Mouse (Mus musculus): ENCODE data around the gene Ywhaq. TPM values are rescaled to one million over a fixed set of nuclear protein-coding genes. Genes with fewer than 3 reads are reported as not detected.

The Ywhaq gene
- polyA plus RNA-seq, 1 experiment from 2014 or later, result 427 TPM

- 62% methylated on average over 3 of the region's 3 CpGs for WGBS
- no peak overlapping the region for H3K27ac ChIP-seq (replicated peaks in 1 of 2; ENCODE audit: control insufficient read depth in 1 of 2, insufficient read depth in 1 of 2, low read depth in 2 of 2, low read length in 2 of 2)
- H3K4me1 ChIP-seq (ENCODE audit: control insufficient read depth in 2 of 2, insufficient read depth in 2 of 2, low read length in 2 of 2), result peaks cover 0 to 3% of the 10 kb centered on the region in 2 experiments; a peak in 1 of 4 replicates
- no peak overlapping the region for H3K4me2 ChIP-seq (ENCODE audit: low read length)
- H3K9ac ChIP-seq (ENCODE audit: low read length), result no peak overlapping the region
- no peaks in the 10 kb centered on the region for H3K9me3 ChIP-seq (ENCODE audit: control insufficient read depth, low read length)
- H3K4me3 ChIP-seq (ENCODE audit: control insufficient read depth in 1 of 2, insufficient read depth in 1 of 2, low read depth in 1 of 2, low read length in 2 of 2), result no peak overlapping the region
- no peaks in the 10 kb centered on the region for H3K36me3 ChIP-seq (ENCODE audit: control insufficient read depth, insufficient read depth, low read length)
- no peak for ATAC-seq (ENCODE audit: insufficient number of reproducible peaks, insufficient read depth, low FRiP score, low read depth)
- no peaks in the 10 kb centered on the region for H3K27me3 ChIP-seq (ENCODE audit: control insufficient read depth, insufficient read depth, low read length)
Observed at GRCm38 (mm10) chr12:21443783-21444182, 26.3 kb upstream of the Ywhaq start.

- H3K4me1 ChIP-seq (ENCODE audit: control insufficient read depth in 2 of 2, insufficient read depth in 2 of 2, low read length in 2 of 2), result peaks cover 0 to 4% of the 10 kb centered on the region in 2 experiments; a peak in 1 of 4 replicates
- H3K4me3 ChIP-seq (ENCODE audit: control insufficient read depth in 1 of 2, insufficient read depth in 1 of 2, low read depth in 1 of 2, low read length in 2 of 2), result no peak overlapping the region
- ATAC-seq (ENCODE audit: insufficient number of reproducible peaks, insufficient read depth, low FRiP score, low read depth), result no peak
- H3K27me3 ChIP-seq (ENCODE audit: control insufficient read depth, insufficient read depth, low read length), result no peaks in the 10 kb centered on the region
- H3K36me3 ChIP-seq (ENCODE audit: control insufficient read depth, insufficient read depth, low read length), result no peaks in the 10 kb centered on the region
- 83% methylated on average over 1 of the region's 1 CpGs for WGBS
- no peak overlapping the region for H3K27ac ChIP-seq (replicated peaks in 1 of 2; ENCODE audit: control insufficient read depth in 1 of 2, insufficient read depth in 1 of 2, low read depth in 2 of 2, low read length in 2 of 2)
- H3K9me3 ChIP-seq (ENCODE audit: control insufficient read depth, low read length), result no peaks in the 10 kb centered on the region
- no peak overlapping the region for H3K9ac ChIP-seq (ENCODE audit: low read length)
- H3K4me2 ChIP-seq (ENCODE audit: low read length), result no peak overlapping the region
Observed at GRCm38 (mm10) chr12:21441870-21442269, 24.4 kb upstream of the Ywhaq start.

GRCm38 (mm10) chr12:21439428-21439827 is 22.0 kb upstream of the Ywhaq start:
- Histone ChIP-seq H3K36me3 (ENCODE audit: control insufficient read depth, insufficient read depth, low read length) (no peaks in the 10 kb centered on the region), H3K9me3 (ENCODE audit: control insufficient read depth, low read length) (no peaks in the 10 kb centered on the region), H3K4me1 (ENCODE audit: control insufficient read depth in 2 of 2, insufficient read depth in 2 of 2, low read length in 2 of 2) (peaks cover 4% of the 10 kb centered on the region in 2 experiments; a peak in 3 of 4 replicates), H3K9ac (ENCODE audit: low read length) (no peak overlapping the region), H3K27ac (replicated peaks in 1 of 2; ENCODE audit: control insufficient read depth in 1 of 2, insufficient read depth in 1 of 2, low read depth in 2 of 2, low read length in 2 of 2) (no peak overlapping the region), H3K27me3 (ENCODE audit: control insufficient read depth, insufficient read depth, low read length) (no peaks in the 10 kb centered on the region), H3K4me3 (ENCODE audit: control insufficient read depth in 1 of 2, insufficient read depth in 1 of 2, low read depth in 1 of 2, low read length in 2 of 2) (no peak overlapping the region), H3K4me2 (ENCODE audit: low read length) (no peak overlapping the region)
- WGBS, result 63% methylated on average over 9 of the region's 9 CpGs
- no peak for ATAC-seq (ENCODE audit: insufficient number of reproducible peaks, insufficient read depth, low FRiP score, low read depth)

- Histone ChIP-seq H3K27ac (replicated peaks in 1 of 2; ENCODE audit: control insufficient read depth in 1 of 2, insufficient read depth in 1 of 2, low read depth in 2 of 2, low read length in 2 of 2) (no peak overlapping the region), H3K36me3 (ENCODE audit: control insufficient read depth, insufficient read depth, low read length) (no peaks in the 10 kb centered on the region), H3K27me3 (ENCODE audit: control insufficient read depth, insufficient read depth, low read length) (no peaks in the 10 kb centered on the region), H3K4me2 (ENCODE audit: low read length) (no peak overlapping the region), H3K9me3 (ENCODE audit: control insufficient read depth, low read length) (no peaks in the 10 kb centered on the region), H3K4me3 (ENCODE audit: control insufficient read depth in 1 of 2, insufficient read depth in 1 of 2, low read depth in 1 of 2, low read length in 2 of 2) (no peak overlapping the region), H3K4me1 (ENCODE audit: control insufficient read depth in 2 of 2, insufficient read depth in 2 of 2, low read length in 2 of 2) (peaks cover 4% of the 10 kb centered on the region in 2 experiments; a peak in 3 of 4 replicates), H3K9ac (ENCODE audit: low read length) (no peak overlapping the region; the same call in 1 of the 2 replicates)
- 67% methylated on average over 4 of the region's 4 CpGs for WGBS
- ATAC-seq (ENCODE audit: insufficient number of reproducible peaks, insufficient read depth, low FRiP score, low read depth), result no peak
Observed at GRCm38 (mm10) chr12:21438750-21439394, 21.4 kb upstream of the Ywhaq start.

- H3K4me3 ChIP-seq (ENCODE audit: control insufficient read depth in 1 of 2, insufficient read depth in 1 of 2, low read depth in 1 of 2, low read length in 2 of 2), result no peak overlapping the region
- H3K4me1 ChIP-seq (ENCODE audit: control insufficient read depth in 2 of 2, insufficient read depth in 2 of 2, low read length in 2 of 2), result peaks cover 4% of the 10 kb centered on the region in 2 experiments; a peak in 3 of 4 replicates
- H3K27ac ChIP-seq (replicated peaks in 1 of 2; ENCODE audit: control insufficient read depth in 1 of 2, insufficient read depth in 1 of 2, low read depth in 2 of 2, low read length in 2 of 2), result no peak overlapping the region
- H3K9ac ChIP-seq (ENCODE audit: low read length), result no peak overlapping the region
- no peaks in the 10 kb centered on the region for H3K9me3 ChIP-seq (ENCODE audit: control insufficient read depth, low read length)
- ATAC-seq (ENCODE audit: insufficient number of reproducible peaks, insufficient read depth, low FRiP score, low read depth), result no peak
- no peaks in the 10 kb centered on the region for H3K27me3 ChIP-seq (ENCODE audit: control insufficient read depth, insufficient read depth, low read length)
- H3K36me3 ChIP-seq (ENCODE audit: control insufficient read depth, insufficient read depth, low read length), result no peaks in the 10 kb centered on the region
- 95% methylated on average over 3 of the region's 3 CpGs for WGBS
- no peak overlapping the region for H3K4me2 ChIP-seq (ENCODE audit: low read length)
Observed at GRCm38 (mm10) chr12:21438294-21438693, 20.9 kb upstream of the Ywhaq start.

- 62% methylated on average over 8 of the region's 8 CpGs for WGBS
- no peak overlapping the region for H3K9ac ChIP-seq (ENCODE audit: low read length)
- H3K4me2 ChIP-seq (ENCODE audit: low read length), result no peak overlapping the region
- no peak overlapping the region for H3K27ac ChIP-seq (replicated peaks in 1 of 2; ENCODE audit: control insufficient read depth in 1 of 2, insufficient read depth in 1 of 2, low read depth in 2 of 2, low read length in 2 of 2)
- H3K27me3 ChIP-seq (ENCODE audit: control insufficient read depth, insufficient read depth, low read length), result no peaks in the 10 kb centered on the region
- no peak for ATAC-seq (ENCODE audit: insufficient number of reproducible peaks, insufficient read depth, low FRiP score, low read depth)
- no peaks in the 10 kb centered on the region for H3K9me3 ChIP-seq (ENCODE audit: control insufficient read depth, low read length)
- no peak overlapping the region for H3K4me3 ChIP-seq (ENCODE audit: control insufficient read depth in 1 of 2, insufficient read depth in 1 of 2, low read depth in 1 of 2, low read length in 2 of 2)
- H3K4me1 ChIP-seq (ENCODE audit: control insufficient read depth in 2 of 2, insufficient read depth in 2 of 2, low read length in 2 of 2), result peaks cover 3 to 5% of the 10 kb centered on the region in 2 experiments; a peak in 3 of 4 replicates
- H3K36me3 ChIP-seq (ENCODE audit: control insufficient read depth, insufficient read depth, low read length), result no peaks in the 10 kb centered on the region
Observed at GRCm38 (mm10) chr12:21431950-21432349, 14.5 kb upstream of the Ywhaq start.

GRCm38 (mm10) chr12:21431039-21431438 is 13.6 kb upstream of the Ywhaq start:
- Histone ChIP-seq H3K4me1 (ENCODE audit: control insufficient read depth in 2 of 2, insufficient read depth in 2 of 2, low read length in 2 of 2) (peaks cover 8 to 10% of the 10 kb centered on the region in 2 experiments), H3K4me2 (ENCODE audit: low read length) (no peak overlapping the region), H3K9ac (ENCODE audit: low read length) (no peak overlapping the region), H3K36me3 (ENCODE audit: control insufficient read depth, insufficient read depth, low read length) (no peaks in the 10 kb centered on the region), H3K27ac (replicated peaks in 1 of 2; ENCODE audit: control insufficient read depth in 1 of 2, insufficient read depth in 1 of 2, low read depth in 2 of 2, low read length in 2 of 2) (no peak overlapping the region), H3K4me3 (ENCODE audit: control insufficient read depth in 1 of 2, insufficient read depth in 1 of 2, low read depth in 1 of 2, low read length in 2 of 2) (no peak overlapping the region), H3K27me3 (ENCODE audit: control insufficient read depth, insufficient read depth, low read length) (no peaks in the 10 kb centered on the region), H3K9me3 (ENCODE audit: control insufficient read depth, low read length) (no peaks in the 10 kb centered on the region)
- no peak for ATAC-seq (ENCODE audit: insufficient number of reproducible peaks, insufficient read depth, low FRiP score, low read depth)
- 59% methylated on average over 2 of the region's 2 CpGs for WGBS

- no peak overlapping the region for H3K4me2 ChIP-seq (ENCODE audit: low read length)
- no peaks in the 10 kb centered on the region for H3K36me3 ChIP-seq (ENCODE audit: control insufficient read depth, insufficient read depth, low read length)
- H3K27me3 ChIP-seq (ENCODE audit: control insufficient read depth, insufficient read depth, low read length), result no peaks in the 10 kb centered on the region
- no peak for ATAC-seq (ENCODE audit: insufficient number of reproducible peaks, insufficient read depth, low FRiP score, low read depth)
- H3K9me3 ChIP-seq (ENCODE audit: control insufficient read depth, low read length), result no peaks in the 10 kb centered on the region
- H3K9ac ChIP-seq (ENCODE audit: low read length), result no peak overlapping the region
- H3K4me3 ChIP-seq (ENCODE audit: control insufficient read depth in 1 of 2, insufficient read depth in 1 of 2, low read depth in 1 of 2, low read length in 2 of 2), result no peak overlapping the region
- H3K4me1 ChIP-seq (ENCODE audit: control insufficient read depth in 2 of 2, insufficient read depth in 2 of 2, low read length in 2 of 2), result peaks cover 12 to 15% of the 10 kb centered on the region in 2 experiments
- 62% methylated on average over 4 of the region's 4 CpGs for WGBS
- no peak overlapping the region for H3K27ac ChIP-seq (replicated peaks in 1 of 2; ENCODE audit: control insufficient read depth in 1 of 2, insufficient read depth in 1 of 2, low read depth in 2 of 2, low read length in 2 of 2)
Observed at GRCm38 (mm10) chr12:21430140-21430539, 12.7 kb upstream of the Ywhaq start.
